Mouse (Mus musculus) liver, embryonic 16.5 days (tissue): ENCODE data around the gene Gp9. TPM values are rescaled to one million over a fixed set of nuclear protein-coding genes. Genes with fewer than 3 reads are reported as not detected.
A peak's percentile ranks its signal among the peaks of the same experiment; 100 is the strongest.

ENCODE experiments used
- ATAC-seq: fragments of 200-750 bp; cut with Nextera tagmentation; 2 replicates; pipeline ENCODE4 v1.8.0; 2017; ENCODE audit warnings: low read depth, mild to moderate bottlenecking, moderate number of reproducible peaks, moderate library complexity
- H3K27ac ChIP-seq: fragments of 300-500 bp; sonication (generic); 2 replicates; pipeline ENCODE4 v1.5.1; 2014; ENCODE audit warnings: mild to moderate bottlenecking, low read length
- H3K27me3 ChIP-seq: fragments of 300-500 bp; sonication (generic); 2 replicates; pipeline ENCODE4 v1.6.1; 2014; ENCODE audit warnings: low read depth, low read length, mixed read lengths; ENCODE audit not compliant: control insufficient read depth, insufficient read depth
- H3K36me3 ChIP-seq: fragments of 300-500 bp; sonication (generic); 2 replicates; pipeline ENCODE4 v1.6.1; 2014; ENCODE audit warnings: mild to moderate bottlenecking; ENCODE audit not compliant: control insufficient read depth, insufficient read depth
- H3K4me1 ChIP-seq: fragments of 300-500 bp; sonication (generic); 2 replicates; pipeline ENCODE4 v1.6.1; 2014; ENCODE audit warnings: low read depth, low read length, mixed read lengths; ENCODE audit not compliant: control insufficient read depth
- H3K4me2 ChIP-seq: fragments of 300-500 bp; sonication (generic); 2 replicates; pipeline ENCODE4 v1.6.1; 2014; ENCODE audit warnings: low read depth, low read length, mixed read lengths
- H3K4me3 ChIP-seq: fragments of 300-500 bp; sonication (generic); 2 replicates; pipeline ENCODE4 v1.5.1; 2014; ENCODE audit warnings: low read depth, mild to moderate bottlenecking, low read length
- H3K9ac ChIP-seq: fragments of 300-500 bp; sonication (generic); 2 replicates; pipeline ENCODE4 v1.6.1; 2014; ENCODE audit warnings: low read depth, low read length
- H3K9me3 ChIP-seq: fragments of 300-500 bp; sonication (generic); replicated peaks from 2 replicates; pipeline ENCODE4 v1.6.1; 2016; ENCODE audit warnings: low read length; ENCODE audit not compliant: control insufficient read depth
- WGBS: fragments of 180-500 bp; shearing (Covaris S2); extraction: QIAGEN DNeasy Blood & Tissue Kit; methylation state at CpG from one replicate; pipeline ENCODE4 v1.1.7; 2014; ENCODE audit not compliant: insufficient replicate concordance; 5-methylcytosine and 5-hydroxymethylcytosine counted together
- polyA plus RNA-seq: library from polyadenylated mRNA; unstranded; fragments of >200 nt; fragmentation: Nextera tagmentation; extraction: Ambion mirVana; gene quantifications from 2 replicates; pipeline ENCODE4 v1.2.1, GENCODE M21; 2015

Gp9 gene
- polyA plus RNA-seq, 1 experiment from 2014 or later: 26.2 TPM

- Histone ChIP-seq H3K4me1 (peaks cover 34% of the 10 kb centered on the region), H3K36me3 (no peaks in the 10 kb centered on the region), H3K4me3 (no peak overlapping the region), H3K9ac (peak overlapping the region; percentile 49), H3K9me3 (no peaks in the 10 kb centered on the region), H3K27ac (peak overlapping the region; percentile 36), H3K4me2 (no peak overlapping the region; the same call in 1 of the 2 replicates), H3K27me3 (no peaks in the 10 kb centered on the region)
- no peak for ATAC-seq
- 44% methylated on average over 11 of the region's 11 CpGs for WGBS
Observed at GRCm38 (mm10) chr6:87778294-87779173, 662 bp downstream of the Gp9 start.

- ATAC-seq: no peak
- 84% methylated on average over 11 of the region's 11 CpGs for WGBS
- peaks cover 38% of the 10 kb centered on the region for H3K4me1 ChIP-seq
- H3K9ac ChIP-seq: peak overlapping the region; percentile 5; the same call in 1 of the 2 replicates
- no peak overlapping the region for H3K4me2 ChIP-seq
- peak overlapping the region; percentile 36 for H3K27ac ChIP-seq
- H3K27me3 ChIP-seq: no peaks in the 10 kb centered on the region
- H3K9me3 ChIP-seq: no peaks in the 10 kb centered on the region
- H3K4me3 ChIP-seq: no peak overlapping the region
- no peaks in the 10 kb centered on the region for H3K36me3 ChIP-seq
Observed at GRCm38 (mm10) chr6:87779174-87780165, 1.6 kb downstream of the Gp9 start.

GRCm38 (mm10) chr6:87780546-87781301, 2.9 kb downstream of the Gp9 start:
- Histone ChIP-seq H3K4me2 (no peak overlapping the region), H3K36me3 (no peaks in the 10 kb centered on the region), H3K9ac (no peak overlapping the region), H3K9me3 (no peaks in the 10 kb centered on the region), H3K4me1 (peaks cover 35% of the 10 kb centered on the region), H3K27me3 (no peaks in the 10 kb centered on the region), H3K27ac (no peak overlapping the region), H3K4me3 (no peak overlapping the region)
- no peak for ATAC-seq
- 77% methylated on average over 10 of the region's 10 CpGs for WGBS

- Histone ChIP-seq H3K4me3 (no peak overlapping the region), H3K27me3 (no peaks in the 10 kb centered on the region), H3K4me2 (no peak overlapping the region), H3K9me3 (no peaks in the 10 kb centered on the region), H3K27ac (no peak overlapping the region; the same call in 1 of the 2 replicates), H3K9ac (no peak overlapping the region), H3K36me3 (no peaks in the 10 kb centered on the region; the same call in 1 of the 2 replicates), H3K4me1 (peaks cover 24% of the 10 kb centered on the region)
- 0 out of 2 replicates have a peak, but pooled peaks have one; percentile 54 for ATAC-seq
- WGBS: 29% methylated on average over 8 of the region's 8 CpGs
Observed at GRCm38 (mm10) chr6:87784033-87784432, 6.2 kb downstream of the Gp9 start.

GRCm38 (mm10) chr6:87786621-87787020, 8.7 kb downstream of the Gp9 start:
- Histone ChIP-seq H3K4me2 (no peak overlapping the region), H3K27me3 (no peaks in the 10 kb centered on the region), H3K9me3 (no peaks in the 10 kb centered on the region), H3K36me3 (peaks cover 8% of the 10 kb centered on the region; the same call in 1 of the 2 replicates), H3K4me1 (peaks cover 48% of the 10 kb centered on the region), H3K27ac (peak overlapping the region; percentile 46; the same call in 1 of the 2 replicates), H3K4me3 (no peak overlapping the region), H3K9ac (no peak overlapping the region)
- ATAC-seq: no peak
- 69% methylated on average over 5 of the region's 5 CpGs for WGBS

GRCm38 (mm10) chr6:87787108-87787890, 9.4 kb downstream of the Gp9 start:
- H3K27ac ChIP-seq: peak overlapping the region; percentile 46
- H3K9me3 ChIP-seq: no peaks in the 10 kb centered on the region
- no peak for ATAC-seq
- 66% methylated on average over 6 of the region's 6 CpGs for WGBS
- H3K4me2 ChIP-seq: no peak overlapping the region
- H3K4me1 ChIP-seq: peaks cover 55% of the 10 kb centered on the region
- H3K9ac ChIP-seq: peak overlapping the region; percentile 25; the same call in 1 of the 2 replicates
- no peak overlapping the region for H3K4me3 ChIP-seq
- no peaks in the 10 kb centered on the region for H3K27me3 ChIP-seq
- H3K36me3 ChIP-seq: peaks cover 14% of the 10 kb centered on the region

- Histone ChIP-seq H3K4me1 (peaks cover 57% of the 10 kb centered on the region), H3K4me2 (no peak overlapping the region), H3K27me3 (no peaks in the 10 kb centered on the region), H3K36me3 (peaks cover 23% of the 10 kb centered on the region), H3K4me3 (no peak overlapping the region), H3K27ac (peak overlapping the region; percentile 98), H3K9me3 (no peaks in the 10 kb centered on the region), H3K9ac (no peak overlapping the region)
- 85% methylated on average over 9 of the region's 9 CpGs for WGBS
- ATAC-seq: no peak
Observed at GRCm38 (mm10) chr6:87788266-87788895, 10.5 kb downstream of the Gp9 start.
